Mouse (Mus musculus) liver, embryonic 14.5 days (tissue): ENCODE data around the gene Hopx. TPM values are rescaled to one million over a fixed set of nuclear protein-coding genes. Genes with fewer than 3 reads are reported as not detected.
A peak's percentile ranks its signal among the peaks of the same experiment; 100 is the strongest.

Experiments used
- ATAC-seq: fragments of 200-750 bp; cut with Nextera tagmentation; 2 replicates; pipeline ENCODE4 v1.8.0; 2017; ENCODE audit warnings: moderate number of reproducible peaks, mild to moderate bottlenecking, moderate library complexity; ENCODE audit not compliant: insufficient read depth
- DNase-seq, 3 experiments: peaks; one replicate each; pipeline ENCODE4 v3.0.0-alpha.2; 2012 to 2013; ENCODE audit warnings: low read depth in 3 of 3, low spot score in 3 of 3
- H3K27ac ChIP-seq: fragments of 300-500 bp; sonication (generic); 2 replicates; pipeline ENCODE4 v1.5.1; 2014; ENCODE audit warnings: moderate library complexity, mild to moderate bottlenecking, control low read depth, inconsistent platforms
- H3K27me3 ChIP-seq: fragments of 300-500 bp; sonication (generic); 2 replicates; pipeline ENCODE4 v1.6.1; 2014; ENCODE audit warnings: mild to moderate bottlenecking, low read length, moderate library complexity; ENCODE audit not compliant: control insufficient read depth, insufficient read depth
- H3K36me3 ChIP-seq: fragments of 300-500 bp; sonication (generic); replicated peaks from 2 replicates; pipeline ENCODE4 v1.6.1; 2014; ENCODE audit warnings: low read depth; ENCODE audit not compliant: control insufficient read depth, insufficient read depth
- H3K4me1 ChIP-seq, 2 experiments: fragments of 200-500 bp in 1 of 2; fragments of 300-500 bp in 1 of 2; sonication (generic) in 1 of 2; replicated peaks; 2 replicates each; pipeline ENCODE4 v1.6.1; 2012 to 2014; ENCODE audit warnings: antibody characterized with exemption in 1 of 2, inconsistent platforms in 1 of 2, low read length in 1 of 2; ENCODE audit not compliant: control insufficient read depth in 2 of 2, insufficient read depth in 2 of 2
- H3K4me2 ChIP-seq: fragments of 300-500 bp; sonication (generic); 2 replicates; pipeline ENCODE4 v1.6.1; 2014; ENCODE audit warnings: low read depth, mild to moderate bottlenecking, control low read depth, moderate library complexity
- H3K4me3 ChIP-seq, 2 experiments: fragments of 200-500 bp in 1 of 2; fragments of 300-500 bp in 1 of 2; sonication (generic) in 1 of 2; 2 replicates each; pipeline ENCODE4 v1.5.1; 2012 to 2014; ENCODE audit warnings: low read depth in 2 of 2, low read length in 2 of 2, mild to moderate bottlenecking in 2 of 2, control low read depth in 1 of 2, inconsistent platforms in 1 of 2, moderate library complexity in 1 of 2; ENCODE audit not compliant: insufficient read depth in 1 of 2
- H3K9ac ChIP-seq: fragments of 300-500 bp; sonication (generic); replicated peaks from 2 replicates; pipeline ENCODE4 v1.6.1; 2014; ENCODE audit warnings: mild to moderate bottlenecking, control low read depth, moderate library complexity
- H3K9me3 ChIP-seq: fragments of 300-500 bp; sonication (generic); 2 replicates; pipeline ENCODE4 v1.6.1; 2016; ENCODE audit warnings: low read length, mixed read lengths; ENCODE audit not compliant: control insufficient read depth
- CTCF ChIP-seq: IDR thresholded peaks from 2 replicates; pipeline ENCODE4 v1.5.1; 2016; ENCODE audit warnings: antibody characterized with exemption, low read depth, control low read depth
- EP300 ChIP-seq: IDR thresholded peaks from 2 replicates; pipeline ENCODE4 v1.6.1; 2016; ENCODE audit warnings: antibody characterized with exemption, low read depth
- WGBS: fragments of 180-500 bp; shearing (Covaris S2); extraction: QIAGEN DNeasy Blood & Tissue Kit; methylation state at CpG from one replicate; pipeline ENCODE4 v1.1.7; 2014; ENCODE audit not compliant: insufficient replicate concordance; 5-methylcytosine and 5-hydroxymethylcytosine counted together
- polyA plus RNA-seq, 2 experiments: library from polyadenylated mRNA; depleted of rRNA in 1 of 2; stranded (reverse) in 1 of 2; unstranded in 1 of 2; fragments of >200 nt; fragmentation: Nextera tagmentation in 1 of 2; extraction: Ambion mirVana in 1 of 2; gene quantifications; 2 replicates each; pipeline versions ENCODE4 v1.2.1 to v1.2.3; 2012 to 2014

Gene Hopx
- polyA plus RNA-seq, 2 experiments: 0.19 to 0.74 TPM

- H3K4me1 ChIP-seq: peaks cover 0 to 14% of the 10 kb centered on the region in 2 experiments; a peak in 2 of 4 replicates
- H3K36me3 ChIP-seq: no peaks in the 10 kb centered on the region
- no peak overlapping the region for H3K4me2 ChIP-seq
- 19% methylated on average over 6 of the region's 6 CpGs for WGBS
- TF ChIP-seq EP300: no peak
- no peak for TF ChIP-seq CTCF
- no peak overlapping the region for H3K9ac ChIP-seq
- no peak overlapping the region for H3K27ac ChIP-seq
- ATAC-seq (peak; percentile 33; the same call in 1 of the 2 replicates), DNase-seq (no peak)
- H3K27me3 ChIP-seq: no peaks in the 10 kb centered on the region
- H3K4me3 ChIP-seq: no peak overlapping the region
- H3K9me3 ChIP-seq: no peaks in the 10 kb centered on the region
Measured at GRCm38 (mm10) chr5:77148021-77148621, 33.2 kb upstream of the Hopx start.

DNA sequence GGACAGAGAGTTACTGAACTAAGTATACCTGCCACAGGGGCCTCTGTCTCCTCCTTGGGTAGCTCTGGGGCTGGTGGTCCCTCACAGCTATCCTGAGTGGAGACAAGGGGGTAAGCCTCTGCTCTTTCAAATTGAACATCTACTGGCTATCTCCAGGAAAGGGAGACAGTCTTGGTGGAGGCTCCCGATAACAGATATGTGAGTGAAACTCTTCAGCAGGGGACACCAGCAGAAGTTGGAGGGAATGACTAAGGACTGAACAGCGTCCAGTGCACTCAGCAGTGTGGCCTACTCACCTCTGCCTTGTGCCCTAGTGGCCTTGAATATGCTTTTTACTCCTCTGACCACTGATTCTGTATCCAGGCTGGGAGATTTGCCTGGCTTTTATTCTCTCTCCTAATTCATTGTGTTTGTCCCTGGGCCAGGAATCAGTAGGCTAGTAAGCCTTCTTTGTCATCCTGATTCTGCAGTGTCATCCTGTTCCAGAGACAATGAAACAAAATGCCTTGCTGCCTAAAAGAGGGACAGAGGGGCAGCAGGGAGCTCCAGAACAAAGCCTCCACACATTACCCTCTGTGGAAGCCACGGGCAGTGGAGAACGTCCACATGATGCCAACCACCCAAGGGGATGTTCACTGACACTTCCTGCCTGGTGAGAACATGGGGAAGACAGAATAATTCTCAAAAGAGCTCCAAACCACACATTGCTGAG, 31.7 kb upstream of the Hopx start:
- WGBS: 32% methylated on average over 4 of the region's 4 CpGs
- no peak overlapping the region for H3K4me2 ChIP-seq
- DNase-seq (no peak), ATAC-seq (no peak)
- no peak overlapping the region for H3K4me3 ChIP-seq
- H3K9me3 ChIP-seq: no peaks in the 10 kb centered on the region
- no peak overlapping the region for H3K27ac ChIP-seq
- no peak for TF ChIP-seq EP300
- TF ChIP-seq CTCF: no peak
- H3K27me3 ChIP-seq: no peaks in the 10 kb centered on the region
- H3K9ac ChIP-seq: no peak overlapping the region
- H3K36me3 ChIP-seq: no peaks in the 10 kb centered on the region
- peaks cover 0 to 9% of the 10 kb centered on the region in 2 experiments; a peak in 2 of 4 replicates for H3K4me1 ChIP-seq

- ATAC-seq (no peak), DNase-seq (no peak)
- Histone ChIP-seq H3K36me3 (no peaks in the 10 kb centered on the region), H3K27ac (no peak overlapping the region), H3K4me2 (no peak overlapping the region), H3K4me3 (no peak overlapping the region), H3K9me3 (no peaks in the 10 kb centered on the region), H3K4me1 (peaks cover 0 to 11% of the 10 kb centered on the region in 2 experiments; a peak in 2 of 4 replicates), H3K9ac (no peak overlapping the region), H3K27me3 (no peaks in the 10 kb centered on the region)
- WGBS: 25% methylated on average over 5 of the region's 5 CpGs
- TF ChIP-seq EP300 (no peak), CTCF (no peak)
Measured at GRCm38 (mm10) chr5:77144647-77145046, 29.7 kb upstream of the Hopx start.

DNA sequence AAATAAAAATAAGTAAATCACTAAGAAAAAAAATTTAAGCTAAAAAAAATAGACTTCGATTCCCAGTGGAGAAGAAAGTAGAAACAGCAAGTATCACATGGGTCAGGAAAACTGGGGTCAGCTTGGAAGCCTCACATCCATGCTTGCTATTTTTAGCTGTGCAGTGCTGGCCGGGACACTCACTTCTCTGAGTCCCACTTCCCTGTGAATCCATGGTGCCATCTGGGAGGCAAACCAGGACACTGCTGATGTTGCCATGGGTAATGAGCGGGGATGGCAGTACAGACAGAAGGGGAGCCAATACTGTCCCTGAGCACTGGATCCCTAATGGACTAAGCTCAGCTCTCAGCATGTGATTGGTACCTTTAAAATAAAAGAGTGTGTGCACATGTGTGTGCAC, 28.2 kb upstream of the Hopx start:
- no peak overlapping the region for H3K9ac ChIP-seq
- WGBS: 71% methylated on average over 3 of the region's 3 CpGs
- no peak for TF ChIP-seq CTCF
- TF ChIP-seq EP300: no peak
- H3K9me3 ChIP-seq: no peaks in the 10 kb centered on the region
- no peak overlapping the region for H3K27ac ChIP-seq
- H3K4me2 ChIP-seq: no peak overlapping the region
- ATAC-seq: no peak
- H3K36me3 ChIP-seq: no peaks in the 10 kb centered on the region
- no peak for DNase-seq
- H3K4me3 ChIP-seq: no peak overlapping the region
- peaks cover 0 to 11% of the 10 kb centered on the region in 2 experiments; a peak in 2 of 4 replicates for H3K4me1 ChIP-seq
- no peaks in the 10 kb centered on the region for H3K27me3 ChIP-seq

DNA sequence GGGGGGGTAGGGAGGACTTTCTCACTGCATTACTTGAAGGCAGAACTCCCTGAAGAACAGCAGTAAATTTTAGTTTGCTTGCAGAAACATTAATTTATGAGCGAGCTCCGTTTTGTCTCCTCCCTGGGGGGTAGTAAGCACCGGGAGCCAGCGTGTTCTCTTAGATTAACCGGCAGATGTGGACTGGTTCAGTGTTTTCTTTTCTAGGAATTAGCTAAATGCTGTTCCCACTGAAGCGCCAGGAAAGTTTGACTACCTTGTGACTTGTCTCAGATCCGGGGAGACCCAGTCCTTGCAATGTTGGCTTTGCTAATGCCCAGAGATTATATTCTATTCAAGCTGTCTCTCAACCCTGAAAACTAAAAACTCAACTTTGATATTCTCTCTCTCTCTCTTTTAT, 26.4 kb upstream of the Hopx start:
- H3K9ac ChIP-seq: no peak overlapping the region
- DNase-seq (no peak), ATAC-seq (no peak)
- 67% methylated on average over 7 of the region's 7 CpGs for WGBS
- no peak overlapping the region for H3K4me3 ChIP-seq
- H3K27ac ChIP-seq: no peak overlapping the region
- H3K36me3 ChIP-seq: no peaks in the 10 kb centered on the region
- no peak overlapping the region for H3K4me2 ChIP-seq
- H3K9me3 ChIP-seq: no peaks in the 10 kb centered on the region
- peaks cover 0 to 7% of the 10 kb centered on the region in 2 experiments; a peak in 2 of 4 replicates for H3K4me1 ChIP-seq
- no peaks in the 10 kb centered on the region for H3K27me3 ChIP-seq
- no peak for TF ChIP-seq CTCF
